Mouse (Mus musculus) heart, adult 9 months (tissue): ENCODE data around the gene Rhd.

ENCODE experiments used
- DNase-seq, 2 experiments: peaks; one replicate each; pipeline ENCODE4 v3.0.0; 2022; ENCODE audit warnings: low spot score in 2 of 2

The Rhd gene

DNA sequence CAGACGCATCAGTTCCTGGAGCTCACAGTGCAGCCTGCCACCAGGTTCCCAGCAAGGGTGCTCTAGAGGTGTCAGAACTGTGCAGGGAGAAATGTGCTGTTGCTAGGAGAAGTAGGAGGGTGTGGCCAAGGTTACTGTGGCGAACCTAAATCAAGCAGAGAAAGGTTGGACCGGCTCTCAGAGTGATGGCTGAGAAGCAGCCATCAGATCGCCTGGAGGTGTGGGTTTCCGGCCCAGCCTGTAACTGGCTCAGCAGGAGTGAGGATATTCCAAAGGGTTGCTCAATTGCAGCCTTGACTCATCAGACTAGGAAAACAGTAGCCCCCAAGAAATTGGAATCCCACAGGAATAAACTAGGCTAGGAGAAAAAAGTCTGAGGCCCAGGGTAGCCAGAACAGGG is 7.8 kb upstream of the Rhd start:
- no peak for DNase-seq

DNA sequence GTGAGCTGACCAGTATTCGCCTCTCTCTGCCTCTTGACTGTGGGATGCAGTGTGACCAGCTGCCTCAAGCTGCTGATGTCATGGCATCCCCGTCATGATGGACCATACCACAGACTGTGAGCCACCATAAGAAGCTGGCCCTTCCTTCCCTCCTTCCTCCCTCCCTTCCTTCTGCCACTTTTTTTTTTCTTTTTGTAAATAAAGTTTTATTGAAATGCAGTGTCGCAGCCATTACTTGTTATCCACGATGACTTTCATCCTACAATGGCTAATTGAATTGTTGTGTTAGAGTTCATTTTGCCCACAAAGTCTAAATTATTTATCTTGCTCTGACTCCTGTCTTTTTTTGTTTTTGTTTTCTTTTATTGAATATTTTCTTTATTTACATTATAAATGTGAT is 5.8 kb upstream of the Rhd start:
- no peak for DNase-seq

DNA sequence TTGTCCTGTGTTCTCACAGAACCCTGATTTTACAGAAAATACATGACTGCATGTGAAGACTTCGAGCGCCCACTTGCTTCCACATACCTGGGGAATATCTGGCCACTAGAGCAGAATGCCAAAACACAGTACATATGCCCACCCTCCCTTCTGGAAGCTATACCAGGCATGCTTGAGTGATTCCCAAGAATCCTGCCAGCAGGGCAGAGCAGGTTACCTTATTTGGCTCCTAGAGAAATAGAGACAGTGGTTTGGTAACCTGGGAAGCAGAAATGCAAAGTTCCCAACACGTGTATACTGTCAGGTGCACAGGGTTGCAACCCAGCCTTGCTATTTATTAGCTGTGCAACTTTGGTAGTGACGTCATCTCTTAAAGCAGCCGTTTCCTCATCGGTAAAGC is 2.5 kb upstream of the Rhd start:
- DNase-seq = no peak

DNA sequence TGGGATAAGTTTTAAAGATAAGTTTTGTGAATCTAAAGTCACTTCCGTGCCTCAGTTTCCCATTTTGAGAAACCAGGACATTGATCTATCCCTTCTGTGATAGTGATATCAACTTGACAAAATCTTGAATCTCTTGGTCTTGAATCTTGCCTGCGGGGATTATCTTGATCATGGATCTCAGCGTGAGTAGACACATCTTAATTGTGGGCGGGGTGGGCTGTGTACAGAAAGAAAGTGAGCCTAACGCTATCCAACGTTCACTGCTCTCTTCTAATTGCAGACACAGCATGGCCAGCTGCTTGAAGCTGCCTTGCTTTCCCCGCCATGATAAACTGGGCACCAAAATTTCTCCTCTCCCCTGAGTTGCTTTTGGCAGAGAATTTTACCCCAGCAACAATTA is 1.3 kb upstream of the Rhd start:
- no peak for DNase-seq

DNA sequence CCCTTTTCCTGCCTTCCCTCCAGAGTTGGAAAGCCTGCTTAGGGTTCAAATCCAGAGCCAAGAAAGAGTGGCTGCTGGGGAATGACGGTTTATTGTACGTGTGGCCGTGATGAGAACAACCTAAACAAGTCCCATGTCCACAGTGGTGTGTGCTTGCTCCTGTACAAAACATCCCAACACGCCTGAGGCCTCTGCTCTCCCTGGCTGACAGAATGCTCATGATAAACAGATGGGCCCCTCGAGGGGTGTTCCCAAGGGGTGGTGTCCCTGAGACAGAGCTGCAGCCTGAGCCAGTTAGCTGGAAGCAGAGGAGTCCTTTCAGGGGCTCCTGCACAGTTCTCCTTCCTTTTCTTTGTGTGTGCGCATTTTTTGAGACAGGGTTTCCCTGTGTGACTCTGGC is 1.0 kb downstream of the Rhd start:
- DNase-seq = no peak

DNA sequence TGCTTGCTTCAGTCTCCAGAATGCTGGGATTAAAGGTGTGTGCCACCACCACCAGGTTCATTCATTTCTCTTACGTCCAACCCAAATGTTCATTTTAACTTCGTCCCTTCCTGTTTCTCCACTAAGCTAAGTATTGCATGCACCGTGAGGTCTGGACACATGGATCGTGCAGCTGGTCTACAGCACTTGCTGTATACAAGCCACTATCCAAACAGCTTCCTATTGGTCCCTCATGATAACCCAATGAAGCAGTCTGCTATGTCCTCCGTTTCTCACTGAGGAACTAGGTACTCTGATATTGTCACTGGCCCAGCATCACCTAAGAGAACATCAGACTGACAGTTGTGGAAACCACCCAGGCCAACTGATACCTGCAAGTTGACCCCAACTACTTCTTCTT is 1.5 kb downstream of the Rhd start:
- no peak for DNase-seq

DNA sequence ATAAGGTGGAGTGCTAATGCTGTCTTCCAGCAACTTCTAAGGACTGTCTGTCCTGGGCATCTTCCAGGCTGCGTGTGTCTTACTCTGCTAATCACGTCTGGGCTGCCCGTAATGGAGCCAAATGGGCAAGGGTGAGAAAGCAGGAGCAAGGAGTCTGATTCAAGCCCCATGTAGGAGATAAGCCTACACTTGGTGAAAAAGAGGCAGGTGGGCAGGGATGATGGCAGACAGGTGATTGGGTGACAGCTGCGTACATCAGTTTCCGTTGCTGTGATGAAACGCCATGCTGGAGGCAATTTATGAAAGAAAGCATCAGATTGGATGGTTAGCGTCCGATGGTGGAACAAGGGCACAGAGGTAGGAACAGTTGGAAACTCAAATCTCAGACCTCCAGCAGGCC is 2.9 kb downstream of the Rhd start:
- DNase-seq = no peak

DNA sequence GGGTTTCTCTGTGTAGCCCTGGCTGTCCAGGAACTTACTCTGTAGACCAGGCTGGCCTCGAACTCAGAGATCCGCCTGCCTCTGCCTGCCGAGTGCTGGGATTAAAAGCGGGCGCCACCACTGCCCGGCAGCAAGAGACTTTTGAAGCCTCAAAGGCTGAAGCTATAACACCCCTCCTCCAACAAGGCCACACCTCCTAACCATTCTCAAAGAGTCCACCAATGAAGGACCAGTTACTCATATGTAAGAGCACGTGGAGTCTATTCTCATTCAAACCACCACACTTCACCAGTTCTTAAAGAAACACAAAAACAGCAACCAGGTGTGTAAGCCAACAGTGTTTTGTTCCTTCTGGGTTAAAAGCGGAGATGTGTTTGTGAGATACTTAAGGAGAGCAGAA is 3.3 kb downstream of the Rhd start:
- DNase-seq = no peak

DNA sequence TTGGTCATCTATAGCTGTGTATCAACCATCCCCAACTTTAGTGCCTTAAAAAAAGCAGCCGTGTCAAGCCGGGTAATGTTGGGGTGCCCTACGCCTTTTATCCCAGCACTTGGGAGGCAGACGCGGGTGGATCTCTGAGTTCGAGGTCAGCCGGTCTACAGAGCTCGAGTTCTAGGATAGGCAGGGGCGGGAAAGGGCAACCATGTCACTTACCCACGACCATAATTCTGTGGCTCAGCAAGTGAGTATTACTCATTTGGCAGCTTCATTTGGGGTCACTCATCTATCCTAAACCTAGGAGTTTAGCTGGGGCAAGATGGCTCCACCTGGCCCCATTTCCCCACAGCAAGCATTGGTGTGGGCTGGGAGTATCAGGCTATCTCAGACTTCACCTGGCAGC is 3.7 kb downstream of the Rhd start:
- no peak for DNase-seq

DNA sequence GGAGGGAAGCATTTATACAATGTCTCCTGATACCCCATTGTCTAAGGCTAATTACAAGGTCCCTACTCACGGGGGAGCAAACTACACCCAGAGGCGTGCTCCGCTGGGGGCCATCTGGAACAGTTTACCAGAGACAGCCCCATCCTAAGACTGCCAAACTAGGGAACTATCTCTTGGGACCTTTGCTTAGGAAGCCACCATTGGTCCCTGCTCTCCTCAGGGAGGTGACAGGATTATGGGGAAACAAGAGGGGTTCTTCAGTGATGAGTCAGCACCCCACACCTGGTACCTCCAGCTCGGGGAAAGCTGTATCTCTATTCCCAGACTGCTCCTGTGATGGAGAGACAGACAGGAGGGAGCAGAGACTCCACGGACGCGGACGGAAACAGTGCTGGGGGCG is 4.2 kb downstream of the Rhd start:
- no peak for DNase-seq

DNA sequence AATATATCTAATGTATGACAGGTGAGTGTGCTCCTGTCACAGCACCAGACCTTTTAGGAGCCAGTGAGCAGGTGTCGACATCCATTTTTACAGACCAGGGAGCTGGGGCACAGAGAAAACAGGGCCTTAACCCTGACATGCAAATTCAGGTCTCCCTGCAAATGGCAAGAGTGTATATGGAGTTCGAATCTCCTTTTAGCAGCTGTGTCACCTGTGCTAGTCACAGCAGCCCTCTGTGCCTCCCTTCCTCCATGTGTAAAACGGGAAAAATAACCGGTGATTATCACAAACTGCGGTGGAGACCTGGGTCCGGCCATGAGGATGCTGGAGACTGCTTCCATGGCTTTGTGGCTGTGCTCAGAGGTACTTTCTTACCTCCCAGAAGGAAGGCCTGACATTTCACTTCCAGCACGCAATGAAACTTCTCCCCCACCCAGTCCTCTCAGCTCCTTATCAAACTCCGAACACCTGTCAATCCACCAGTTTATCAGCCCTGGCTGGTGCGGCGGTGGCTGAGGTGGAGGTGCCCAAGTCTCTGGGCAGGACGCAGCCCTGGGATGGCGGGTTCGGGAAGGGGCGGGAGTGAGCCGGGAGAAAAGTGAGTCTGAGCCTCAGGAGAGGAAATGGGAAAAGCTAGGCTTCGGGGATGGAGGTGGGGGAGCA is 4.9 kb downstream of the Rhd start:
- DNase-seq = no peak

DNA sequence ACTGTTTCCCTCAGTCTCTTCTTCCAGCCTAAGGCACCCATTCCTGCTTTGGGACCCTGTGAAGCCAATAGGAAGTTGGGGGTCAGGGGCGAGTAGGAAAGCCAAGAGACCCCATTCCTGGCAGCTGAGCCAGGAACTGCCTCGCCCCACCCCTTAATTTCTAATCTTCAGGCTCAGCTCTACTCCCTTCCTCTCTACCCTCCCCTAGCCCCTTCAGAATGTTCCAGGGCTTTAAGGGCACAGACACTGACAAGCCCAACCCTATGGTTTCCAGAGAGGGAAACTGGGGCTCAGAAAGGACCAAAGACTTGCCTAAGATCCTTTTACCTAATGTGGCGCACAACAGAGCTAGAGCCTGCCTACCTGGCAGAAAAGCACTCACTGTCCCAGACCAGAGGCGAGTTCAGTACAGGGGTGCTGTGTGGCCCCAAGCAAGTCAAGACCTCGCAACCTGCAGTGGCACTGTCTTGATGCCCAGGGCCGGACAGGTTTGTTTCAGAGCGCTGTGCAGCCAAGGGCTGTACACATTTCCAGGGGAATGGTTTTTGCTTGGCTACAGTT is 5.6 kb downstream of the Rhd start:
- DNase-seq = no peak

DNA sequence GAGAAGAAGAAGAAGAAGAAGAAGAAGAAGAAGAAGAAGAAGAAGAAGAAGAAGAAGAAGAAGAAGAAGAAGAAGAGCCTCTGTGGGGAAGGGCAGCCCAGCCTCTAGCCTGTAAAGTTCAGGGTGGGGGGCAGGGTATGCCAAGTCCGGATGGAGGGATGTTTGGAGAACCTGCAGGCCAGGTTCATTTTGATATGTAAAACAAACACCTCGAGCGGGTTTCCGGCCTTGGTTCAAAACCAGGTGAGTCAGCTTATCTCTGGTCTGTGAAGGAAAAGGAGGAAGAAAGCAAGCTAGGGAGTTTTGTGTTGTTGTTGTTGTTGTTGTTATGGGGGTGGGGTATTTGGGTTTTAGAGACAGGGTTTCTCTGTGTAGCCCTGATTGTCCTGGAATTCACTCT is 7.1 kb downstream of the Rhd start:
- no peak for DNase-seq

DNA sequence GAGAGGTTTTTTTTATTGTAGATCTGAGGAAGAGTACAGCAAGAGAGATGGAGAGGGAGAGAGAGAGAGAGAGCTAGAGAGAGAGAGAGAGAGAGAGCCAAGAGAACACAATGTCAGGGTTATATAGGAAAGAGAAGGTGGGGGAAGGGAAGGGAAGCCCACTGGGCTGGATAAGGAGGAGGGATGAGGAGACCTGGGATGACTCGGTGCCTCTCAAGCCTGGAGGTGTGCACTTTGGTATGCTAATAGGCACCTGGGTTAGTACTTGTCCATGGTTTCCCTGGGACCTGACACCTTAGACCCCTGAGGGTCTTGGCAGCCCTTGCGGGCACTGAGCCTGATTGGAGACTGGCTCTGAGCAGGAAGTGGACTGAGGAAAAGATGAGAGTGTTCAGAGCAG is 7.6 kb downstream of the Rhd start:
- DNase-seq = no peak

DNA sequence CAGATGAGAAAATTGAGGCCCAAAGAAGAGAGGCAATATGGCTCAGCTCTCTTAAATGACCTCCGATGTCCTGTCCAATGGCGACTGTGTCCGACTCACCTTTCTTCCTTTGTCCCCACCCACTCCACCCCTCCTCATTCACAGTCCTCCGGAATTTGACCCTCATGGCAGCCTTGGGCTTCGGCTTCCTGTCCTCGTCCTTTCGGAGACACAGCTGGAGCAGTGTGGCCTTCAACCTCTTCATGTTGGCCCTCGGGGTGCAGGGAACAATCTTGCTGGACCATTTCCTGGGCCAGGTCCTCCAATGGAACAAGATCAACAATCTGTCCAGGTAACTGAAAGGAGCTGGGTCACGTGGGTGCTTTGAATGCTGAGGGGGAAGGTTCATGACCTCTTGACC is 11.8 kb downstream of the Rhd start:
- no peak for DNase-seq

DNA sequence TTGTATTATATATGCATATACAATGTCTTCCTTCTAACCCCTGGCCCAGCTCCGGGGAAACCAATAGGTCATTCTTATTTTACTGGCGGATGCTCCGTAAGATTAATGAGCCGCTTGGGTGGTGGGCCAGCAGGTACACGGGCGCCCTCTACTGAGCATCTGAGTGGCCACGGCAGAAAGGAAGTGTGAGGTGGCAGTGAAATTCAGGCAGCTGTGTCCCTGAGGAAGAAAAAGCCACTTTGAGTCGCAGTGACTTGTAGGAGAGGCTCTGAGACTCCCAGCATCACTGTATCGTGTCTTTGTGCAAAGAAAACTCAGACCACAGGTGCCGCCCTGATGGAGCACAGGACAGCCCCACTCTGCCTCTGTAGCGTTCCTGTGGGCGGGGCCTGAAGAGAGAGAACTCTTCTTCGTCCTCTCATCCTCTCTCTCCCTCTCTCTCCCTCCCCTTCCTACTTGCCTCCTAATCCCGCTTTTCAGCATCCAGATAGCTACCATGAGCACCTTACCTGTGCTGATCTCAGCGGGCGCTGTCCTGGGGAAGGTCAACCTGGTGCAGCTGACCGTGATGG is 15.2 kb downstream of the Rhd start:
- DNase-seq = peak in 1 of 2 experiments; percentile 58

DNA sequence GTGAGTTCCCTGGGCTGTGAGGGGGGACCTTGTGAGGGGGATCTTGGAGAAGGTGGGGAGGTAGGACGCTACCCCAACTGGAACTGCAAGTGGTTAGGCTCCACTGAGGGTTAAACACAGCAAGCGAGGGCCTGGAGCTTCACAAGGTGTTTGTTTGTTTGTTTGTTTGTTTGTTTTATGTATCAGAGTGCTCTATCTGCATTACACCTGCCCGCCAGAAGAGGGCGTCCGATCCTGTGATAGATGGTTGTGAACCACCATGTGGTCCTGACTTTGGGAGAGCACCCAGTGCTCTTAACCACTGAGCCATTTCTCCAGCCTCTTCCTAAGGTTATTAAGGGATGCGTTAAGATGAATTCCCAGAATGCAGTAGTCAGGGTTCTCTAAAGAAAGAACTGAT is 15.7 kb downstream of the Rhd start:
- DNase-seq = no peak

DNA sequence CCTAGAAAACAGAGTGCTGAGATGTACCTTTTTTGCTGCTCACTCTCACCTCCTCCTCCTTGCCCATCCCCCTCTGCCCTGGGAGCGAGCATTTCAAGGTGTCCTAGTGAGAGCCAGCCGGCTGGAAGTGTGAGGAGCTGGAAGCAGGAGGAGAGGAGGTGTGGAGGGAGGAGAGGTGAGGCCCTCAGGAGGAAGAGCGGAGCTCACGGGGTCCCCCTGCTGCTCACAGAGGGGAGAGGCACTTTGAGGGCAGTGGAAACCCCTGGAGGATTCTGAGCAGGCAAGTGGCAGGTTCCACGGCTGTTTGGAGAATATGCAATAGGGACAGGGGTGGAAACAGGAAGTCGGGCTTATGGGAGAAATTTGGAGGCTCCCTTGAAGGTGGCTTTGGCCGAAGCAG is 18.9 kb downstream of the Rhd start:
- no peak for DNase-seq

DNA sequence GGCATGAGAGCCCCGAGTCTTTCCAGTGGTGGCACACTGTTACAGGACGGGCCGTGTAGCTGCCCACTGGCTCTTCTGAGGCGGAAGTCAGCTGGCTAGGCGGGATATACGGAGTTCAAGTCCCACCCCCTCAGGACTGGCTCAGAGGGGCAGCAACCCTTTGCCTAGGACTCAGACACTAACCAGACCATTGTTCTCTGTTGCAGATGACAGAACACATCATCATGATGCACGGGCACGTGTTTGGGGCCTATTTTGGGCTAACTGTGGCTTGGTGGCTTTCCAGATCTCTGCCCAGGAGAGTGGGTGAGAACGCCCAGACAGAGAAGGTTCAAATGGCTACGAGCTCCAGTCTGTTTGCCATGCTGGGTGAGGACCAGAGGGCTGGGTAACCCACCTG is 19.5 kb downstream of the Rhd start:
- peak; percentile 33 to 44 for DNase-seq

DNA sequence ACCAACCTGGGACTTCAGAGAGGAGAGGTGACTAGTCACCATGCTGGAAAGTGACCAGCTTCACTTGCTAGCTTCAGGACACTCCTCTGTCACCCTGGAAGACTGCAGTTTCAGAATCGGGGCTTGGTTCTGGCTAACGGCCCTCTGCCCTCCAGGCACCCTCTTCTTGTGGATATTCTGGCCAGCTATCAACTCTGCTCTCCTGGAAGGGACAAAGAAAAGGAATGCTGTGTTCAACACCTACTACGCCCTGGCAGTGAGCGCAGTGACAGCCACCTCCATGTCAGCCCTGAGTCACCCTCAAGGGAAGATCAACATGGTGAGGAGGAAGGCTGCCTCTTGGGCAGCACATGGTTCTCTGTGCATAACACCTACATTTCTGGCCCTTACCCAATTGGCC is 20.0 kb downstream of the Rhd start:
- peak in 1 of 2 experiments; percentile 16 for DNase-seq

DNA sequence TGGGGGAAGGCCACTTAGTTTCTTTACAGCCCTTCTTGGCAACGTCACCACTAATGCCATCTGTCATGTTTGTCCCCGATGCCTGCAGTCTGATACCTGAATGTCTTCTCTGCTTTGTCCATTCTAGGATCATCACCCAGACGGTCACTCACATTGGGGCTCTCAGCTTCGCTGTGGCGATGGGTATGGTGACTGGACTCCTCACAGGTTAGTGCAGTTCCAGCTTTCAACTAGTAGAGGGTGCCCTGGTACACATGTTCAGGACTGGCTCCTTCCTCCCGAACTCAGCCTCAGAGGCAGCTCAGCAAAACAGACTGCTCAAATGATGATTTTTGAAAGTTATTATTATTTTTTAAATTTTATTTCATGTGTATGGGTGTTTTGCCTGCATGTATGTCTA is 27.8 kb downstream of the Rhd start:
- DNase-seq = peak in 1 of 2 experiments; percentile 48

DNA sequence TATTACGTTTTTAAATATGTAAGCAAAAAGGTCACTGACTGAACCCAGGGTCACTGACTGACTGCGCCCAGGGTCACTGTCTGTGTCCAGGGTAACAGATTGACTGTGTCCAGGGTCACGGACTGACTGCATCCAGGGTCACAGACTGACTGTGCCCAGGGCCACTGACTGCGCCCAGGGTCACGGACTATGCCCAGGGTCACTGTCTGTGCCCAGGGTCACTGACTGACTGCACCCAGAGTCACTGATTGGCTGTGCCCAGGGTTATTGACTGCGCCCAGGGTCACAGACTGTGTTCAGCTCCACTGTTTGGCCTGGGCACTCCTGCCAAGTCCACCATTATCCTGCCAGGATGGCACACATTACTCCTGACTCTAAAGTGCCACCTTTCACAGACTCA is 32.9 kb downstream of the Rhd start:
- no peak for DNase-seq

DNA sequence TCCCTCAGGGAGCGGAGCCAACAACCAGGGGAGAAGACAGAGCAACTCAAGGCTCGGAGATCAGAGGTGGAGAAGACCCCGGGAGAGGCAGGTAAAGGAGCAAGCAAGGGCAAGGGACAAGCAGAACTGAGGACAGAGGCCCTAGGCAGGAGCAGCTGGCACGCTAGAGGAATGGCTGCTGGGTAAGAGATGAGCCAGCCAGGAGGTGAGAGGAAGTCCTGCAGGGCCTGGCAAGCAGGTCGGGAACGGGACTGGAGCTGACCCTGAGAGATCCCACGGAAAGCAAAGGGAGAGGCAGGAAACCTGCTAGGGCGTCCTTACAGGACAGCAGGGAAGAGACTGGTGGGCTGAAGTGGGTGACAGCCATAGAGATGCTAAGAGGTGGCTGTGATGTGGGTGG is 36.8 kb downstream of the Rhd start:
- DNase-seq = no peak

DNA sequence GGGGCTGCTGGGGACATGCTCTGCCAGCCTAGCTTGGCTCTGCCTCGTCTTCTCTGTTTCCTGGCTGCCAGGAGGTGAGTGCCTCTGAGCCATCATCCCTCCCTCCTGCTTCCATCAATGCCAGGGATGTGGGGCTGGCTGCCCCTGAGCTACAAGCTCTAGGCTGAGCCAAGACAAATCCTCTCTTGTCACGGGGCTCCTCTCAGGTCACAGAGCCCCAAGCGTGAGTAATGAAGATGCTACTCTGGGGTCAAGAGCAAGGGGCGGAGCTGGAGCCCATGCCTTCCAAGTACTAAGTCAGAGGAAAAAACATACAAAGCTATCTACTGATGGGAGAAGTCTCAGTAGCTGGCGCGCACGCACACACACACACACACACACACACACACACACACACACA is 38.7 kb downstream of the Rhd start:
- DNase-seq = no peak
